Mouse (Mus musculus): ENCODE data around the gene Prdm12. TPM values are rescaled to one million over a fixed set of nuclear protein-coding genes. Genes with fewer than 3 reads are reported as not detected.

Prdm12 gene
- total RNA-seq, 2 experiments from 2014 or later, result not detected

DNA sequence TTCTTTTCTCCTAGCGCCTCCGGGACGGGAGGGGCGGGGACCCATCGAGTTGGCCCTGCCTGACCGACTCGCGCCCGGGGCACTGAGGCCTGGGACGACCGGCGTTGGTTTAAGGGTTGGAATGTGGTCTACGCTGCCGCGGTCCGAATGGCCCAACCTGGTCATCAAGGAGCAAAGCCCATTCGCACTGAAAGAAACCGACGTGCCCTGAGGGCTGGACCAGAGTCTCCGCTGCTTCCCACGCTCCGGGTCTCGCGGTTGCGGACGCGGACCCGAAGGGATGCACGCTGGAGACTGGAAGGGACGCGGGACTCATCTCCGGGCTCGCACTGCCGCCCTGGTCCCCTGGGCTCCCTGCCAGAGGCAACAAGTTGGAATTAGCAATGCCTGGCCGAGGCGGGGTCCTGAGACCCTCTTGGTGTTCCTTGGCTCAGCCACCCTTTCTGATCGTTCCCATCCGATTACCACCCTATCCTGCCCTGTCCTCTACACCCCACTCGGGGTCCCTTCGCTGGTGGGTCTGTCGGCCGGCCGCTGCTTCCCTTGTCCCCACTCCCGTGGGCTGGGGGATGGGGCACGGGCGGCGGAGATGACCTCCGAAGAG is 3.6 kb upstream of the Prdm12 start:
- TF ChIP-seq CTCF (IDR thresholded peaks at IDR 0.05), result no peak
- no peak for DNase-seq
- Histone ChIP-seq H3K27ac (no peak overlapping the region), H3K4me3 (peak overlapping the region; percentile 33)
- intact Hi-C loops (cut with DNase I), result no loop called here

DNA sequence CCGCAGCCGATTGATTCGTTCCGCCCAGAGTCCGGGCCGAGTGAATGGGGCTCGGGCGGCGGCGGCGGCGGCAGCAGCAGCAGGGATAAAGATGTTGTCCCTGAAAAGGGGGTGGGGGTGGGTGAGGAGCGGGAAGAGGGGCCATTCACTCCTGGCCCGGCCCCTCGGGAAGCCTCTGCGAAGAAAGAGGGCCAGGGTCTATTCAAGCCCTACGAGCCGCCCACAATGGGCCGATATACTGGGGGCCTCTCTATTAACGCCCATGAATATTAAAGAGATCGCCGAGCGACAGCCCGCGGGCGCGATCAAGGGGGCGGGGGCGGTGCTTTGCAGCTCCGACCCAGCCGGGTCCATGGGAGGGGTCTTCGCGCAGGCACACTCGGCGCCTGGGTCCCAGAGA is 3.1 kb upstream of the Prdm12 start:
- intact Hi-C loops (cut with DNase I), result no loop called here
- H3K4me3 ChIP-seq, result peak overlapping the region; percentile 33; the same call in 1 of the 2 replicates

DNA sequence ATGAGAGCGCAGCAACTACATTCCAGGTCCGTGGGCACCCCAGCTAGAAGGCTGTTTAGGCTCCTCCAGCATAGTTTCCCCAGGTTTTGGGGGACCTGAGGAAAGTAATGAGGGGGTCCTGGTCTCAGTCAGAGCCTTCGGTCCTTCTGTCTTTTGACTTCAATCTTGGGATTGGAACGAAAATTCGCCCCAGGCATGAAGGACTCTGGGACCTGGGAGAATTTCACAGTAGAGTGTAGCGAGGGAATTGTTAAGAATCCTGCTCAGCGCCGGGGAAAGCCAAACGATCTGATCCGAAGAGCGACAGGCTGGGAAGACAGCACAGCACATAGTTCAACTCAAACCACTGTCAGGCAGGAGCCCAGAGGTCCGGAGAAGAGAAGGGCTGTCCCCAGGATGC is 2.5 kb upstream of the Prdm12 start:
- no peak for DNase-seq
- no peak overlapping the region for H3K4me3 ChIP-seq
- intact Hi-C loops (cut with DNase I), result no loop called here
- no peak overlapping the region for H3K27ac ChIP-seq
- no peak for TF ChIP-seq CTCF (IDR thresholded peaks at IDR 0.05)

More for the DNA sequence above, 3.1 kb upstream of the Prdm12 start:
- TF ChIP-seq CTCF (IDR thresholded peaks at IDR 0.05), result no peak
- no peak for DNase-seq
- H3K27ac ChIP-seq, result no peak overlapping the region

DNA sequence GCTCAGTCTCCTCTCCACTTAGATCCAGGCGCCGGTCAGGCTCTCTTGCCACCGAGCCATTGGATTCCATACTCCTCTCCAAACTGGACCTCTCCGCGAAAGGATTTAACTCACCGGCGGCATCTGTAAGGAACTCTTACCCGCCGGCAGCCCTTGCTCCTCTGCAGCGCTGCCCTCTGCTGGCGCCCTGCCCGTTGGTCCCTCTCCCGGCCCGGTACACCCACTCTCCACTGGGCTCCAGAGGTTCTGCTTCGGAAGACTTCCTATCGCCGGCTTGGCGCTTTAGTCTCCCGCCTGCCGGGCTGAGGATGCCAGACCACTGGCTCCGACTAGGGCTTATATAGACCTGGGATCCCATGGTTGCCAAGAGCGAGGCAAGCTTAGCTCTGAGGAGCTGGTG is 2.0 kb upstream of the Prdm12 start:
- TF ChIP-seq CTCF (IDR thresholded peaks at IDR 0.05), result peak; percentile 3; the same call in 1 of the 2 replicates
- intact Hi-C loops (cut with DNase I), result no loop called here
- Histone ChIP-seq H3K27ac (no peak overlapping the region), H3K4me3 (no peak overlapping the region)
- peak; percentile 53 for DNase-seq

DNA sequence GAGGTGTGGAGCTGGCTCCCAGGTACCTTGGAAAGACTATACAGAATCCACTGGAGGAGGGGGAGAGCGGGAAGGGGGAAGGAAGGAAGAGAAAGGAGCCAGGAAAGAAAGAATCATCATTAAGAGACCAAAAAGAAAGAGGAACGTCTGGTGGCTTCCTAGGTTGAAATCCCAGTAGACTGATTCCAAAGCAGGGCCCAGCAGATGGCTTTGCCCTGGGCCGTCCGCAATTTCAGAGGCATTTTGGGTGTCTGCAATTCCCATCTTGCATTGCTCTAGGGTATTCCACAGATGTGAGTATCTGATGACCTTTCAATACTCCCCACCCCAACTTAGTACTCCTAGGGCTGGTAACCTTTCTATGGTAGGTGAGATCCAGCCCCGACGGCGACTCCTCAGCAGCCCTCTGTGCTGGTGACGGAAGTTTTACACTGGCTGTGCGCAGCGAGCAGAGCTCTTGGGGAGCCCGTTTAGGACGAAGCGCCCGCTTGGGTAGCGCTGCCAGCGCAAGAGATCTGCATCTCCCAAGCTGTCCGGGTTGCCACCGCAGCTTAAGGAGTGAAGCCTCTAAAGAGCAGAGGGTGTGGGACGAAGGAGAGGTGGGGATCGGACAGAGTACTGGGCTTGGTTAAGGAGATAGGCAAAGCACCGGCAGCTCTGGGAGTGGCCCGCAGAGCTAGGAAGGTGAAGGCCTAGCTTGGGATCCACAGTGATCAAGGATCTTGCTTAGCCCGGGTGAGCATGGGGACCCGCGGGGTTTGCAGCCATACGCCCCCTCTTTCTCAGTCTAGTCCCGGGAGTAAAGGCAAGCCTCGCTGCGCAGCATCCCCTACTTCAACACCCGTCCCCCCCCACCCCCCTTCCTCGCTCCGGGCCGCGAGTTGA is 1.0 kb upstream of the Prdm12 start:
- no peak overlapping the region for H3K27ac ChIP-seq
- no peak overlapping the region for H3K4me3 ChIP-seq
- intact Hi-C loops (cut with DNase I), result no loop called here
- no peak for DNase-seq
- TF ChIP-seq CTCF (IDR thresholded peaks at IDR 0.05), result no peak

DNA sequence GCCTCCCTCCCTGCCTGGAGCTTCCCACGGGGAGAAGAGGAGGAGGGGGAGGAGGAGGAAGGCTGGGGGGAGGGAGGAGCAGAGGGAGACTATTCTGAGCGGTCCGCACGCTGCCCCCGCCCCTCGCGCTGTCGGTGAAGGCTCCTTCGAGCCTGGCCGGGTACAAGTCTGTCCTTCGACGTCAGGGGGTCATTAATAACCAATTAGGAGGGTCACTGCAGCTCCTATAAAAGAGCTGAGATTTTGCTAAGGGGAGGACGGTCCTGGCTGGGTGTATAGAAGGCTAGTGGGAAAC is 424 bp upstream of the Prdm12 start:
- intact Hi-C loops (cut with DNase I), result no loop called here
- no peak overlapping the region for H3K4me3 ChIP-seq
- TF ChIP-seq CTCF (IDR thresholded peaks at IDR 0.05), result no peak
- no peak for DNase-seq
- H3K27ac ChIP-seq, result no peak overlapping the region

DNA sequence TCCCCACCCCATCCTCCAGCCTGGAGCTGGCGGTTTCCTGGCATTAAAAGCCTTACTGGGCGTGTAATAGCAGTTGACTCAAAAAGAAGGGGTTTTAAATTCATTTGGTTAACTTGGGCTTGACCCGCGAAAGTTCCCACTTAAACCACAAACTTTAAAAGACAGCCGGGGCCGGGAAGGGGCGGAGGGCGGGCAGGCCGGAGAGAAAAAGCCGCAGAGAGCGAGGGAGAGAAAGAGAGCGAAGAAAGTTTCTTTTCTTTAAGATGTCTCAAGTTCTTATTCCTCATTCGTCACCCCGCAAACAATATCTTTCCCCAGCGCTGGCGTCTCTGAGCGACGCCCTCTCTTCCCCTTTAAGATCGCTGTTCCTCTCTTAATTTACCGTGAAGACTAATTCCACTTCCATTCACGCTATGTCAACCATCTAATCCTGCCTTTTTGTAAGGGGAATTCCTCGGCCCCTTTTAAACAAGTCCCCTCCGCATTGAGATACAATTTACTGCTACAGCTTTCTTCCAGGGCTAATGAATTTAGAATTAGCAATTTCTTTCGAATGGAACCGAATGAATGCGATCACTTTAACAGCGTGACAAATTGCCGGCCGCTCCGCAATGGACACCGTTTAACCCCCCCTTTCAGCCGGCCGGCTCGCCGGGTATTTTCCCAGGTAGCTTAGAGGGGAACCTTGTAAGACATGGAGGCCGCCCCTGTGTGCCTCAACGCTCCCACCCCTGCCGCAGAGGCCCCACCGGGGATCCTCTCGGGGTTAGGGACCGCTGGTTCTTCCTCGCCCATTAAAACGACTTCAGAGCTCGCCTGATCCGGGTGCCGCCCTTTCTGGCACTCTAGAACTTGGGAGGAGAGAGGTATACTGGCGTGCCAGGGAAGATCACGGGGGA is 1.0 kb downstream of the Prdm12 start:
- DNase-seq, result peak; percentile 37
- H3K27ac ChIP-seq, result no peak overlapping the region
- TF ChIP-seq CTCF (IDR thresholded peaks at IDR 0.05), result no peak
- intact Hi-C loops (cut with DNase I), result no loop called here
- peak overlapping the region; percentile 66 for H3K4me3 ChIP-seq

DNA sequence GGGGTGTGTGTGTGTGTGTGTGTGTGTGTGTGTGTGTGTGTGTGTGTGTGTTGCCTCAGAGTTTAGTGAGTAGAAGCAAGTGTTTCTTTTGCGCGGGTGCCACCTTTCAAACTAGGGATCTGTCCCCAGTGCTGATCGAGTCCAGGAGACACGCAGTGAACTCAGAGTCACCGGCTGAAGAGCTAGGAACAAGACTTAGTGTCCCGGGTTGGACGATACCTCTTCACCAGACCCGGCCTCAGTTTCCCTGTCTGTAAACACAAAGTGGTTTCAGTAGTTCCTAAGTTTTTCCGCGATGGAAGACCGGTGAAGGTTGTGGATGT is 1.6 kb downstream of the Prdm12 start:
- Histone ChIP-seq H3K27ac (no peak overlapping the region), H3K4me3 (no peak overlapping the region; the same call in 1 of the 2 replicates)
- DNase-seq, result no peak
- no peak for TF ChIP-seq CTCF (IDR thresholded peaks at IDR 0.05)
- intact Hi-C loops (cut with DNase I), result no loop called here

DNA sequence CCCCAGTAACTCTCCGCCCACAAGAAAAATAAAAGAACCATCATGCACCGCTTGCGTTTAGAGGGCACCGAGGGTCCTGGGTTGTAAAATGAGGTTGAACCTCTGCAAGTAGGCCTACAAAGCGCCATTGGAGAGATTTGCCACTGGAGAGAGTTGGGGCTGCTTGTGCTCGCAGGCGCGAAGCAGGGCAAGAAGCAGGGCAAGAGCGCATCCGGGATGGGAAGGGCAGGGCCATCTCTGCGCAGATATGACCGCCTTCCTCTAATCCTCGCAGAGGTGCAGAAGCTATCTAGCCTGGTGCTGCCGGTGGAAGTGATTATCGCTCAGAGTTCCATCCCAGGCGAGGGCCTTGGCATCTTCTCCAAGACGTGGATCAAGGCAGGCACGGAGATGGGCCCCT is 2.1 kb downstream of the Prdm12 start:
- Histone ChIP-seq H3K4me3 (no peak overlapping the region), H3K27ac (no peak overlapping the region)
- intact Hi-C loops (cut with DNase I), result no loop called here
- no peak for DNase-seq
- no peak for TF ChIP-seq CTCF (IDR thresholded peaks at IDR 0.05)

DNA sequence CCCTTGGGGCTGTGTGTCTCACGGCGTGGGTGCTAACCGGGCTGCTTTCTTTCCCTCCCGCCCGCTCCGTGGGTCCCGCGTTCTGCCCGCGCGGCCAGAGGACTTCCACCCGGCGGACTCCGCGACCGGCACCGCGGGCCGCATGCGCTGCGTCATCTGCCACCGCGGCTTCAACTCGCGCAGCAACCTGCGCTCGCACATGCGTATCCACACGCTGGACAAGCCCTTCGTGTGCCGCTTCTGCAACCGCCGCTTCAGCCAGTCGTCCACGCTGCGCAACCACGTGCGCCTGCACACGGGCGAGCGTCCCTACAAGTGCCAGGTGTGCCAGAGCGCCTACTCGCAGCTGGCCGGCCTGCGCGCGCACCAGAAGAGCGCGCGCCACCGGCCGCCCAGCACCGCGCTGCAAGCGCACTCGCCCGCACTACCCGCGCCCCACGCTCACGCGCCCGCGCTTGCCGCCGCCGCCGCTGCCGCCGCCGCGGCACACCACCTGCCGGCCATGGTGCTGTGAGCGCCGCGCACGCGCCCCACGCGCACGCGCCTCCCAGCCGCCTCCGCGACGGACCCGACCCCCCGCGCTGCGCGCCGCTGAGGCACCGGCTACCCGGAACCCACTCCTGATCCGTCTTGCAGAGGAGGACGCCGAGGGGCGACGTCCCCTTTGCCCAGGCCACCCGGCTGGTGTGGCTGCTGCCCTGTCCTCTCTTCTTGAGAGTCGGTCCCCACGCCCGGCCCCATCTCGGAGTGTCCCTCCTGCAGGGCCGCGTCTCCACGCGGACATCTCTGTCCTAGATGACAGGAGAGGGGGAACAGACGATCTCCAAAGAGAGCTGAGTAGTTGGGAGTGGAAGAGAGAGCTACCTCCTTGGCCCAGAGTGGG is 14.4 kb downstream of the Prdm12 start:
- Histone ChIP-seq H3K4me3 (peak overlapping the region; percentile 68), H3K27ac (no peak overlapping the region)
- peak; percentile 36 for DNase-seq
- intact Hi-C loops (cut with DNase I), result no loop called here
- no peak for TF ChIP-seq CTCF (IDR thresholded peaks at IDR 0.05)

DNA sequence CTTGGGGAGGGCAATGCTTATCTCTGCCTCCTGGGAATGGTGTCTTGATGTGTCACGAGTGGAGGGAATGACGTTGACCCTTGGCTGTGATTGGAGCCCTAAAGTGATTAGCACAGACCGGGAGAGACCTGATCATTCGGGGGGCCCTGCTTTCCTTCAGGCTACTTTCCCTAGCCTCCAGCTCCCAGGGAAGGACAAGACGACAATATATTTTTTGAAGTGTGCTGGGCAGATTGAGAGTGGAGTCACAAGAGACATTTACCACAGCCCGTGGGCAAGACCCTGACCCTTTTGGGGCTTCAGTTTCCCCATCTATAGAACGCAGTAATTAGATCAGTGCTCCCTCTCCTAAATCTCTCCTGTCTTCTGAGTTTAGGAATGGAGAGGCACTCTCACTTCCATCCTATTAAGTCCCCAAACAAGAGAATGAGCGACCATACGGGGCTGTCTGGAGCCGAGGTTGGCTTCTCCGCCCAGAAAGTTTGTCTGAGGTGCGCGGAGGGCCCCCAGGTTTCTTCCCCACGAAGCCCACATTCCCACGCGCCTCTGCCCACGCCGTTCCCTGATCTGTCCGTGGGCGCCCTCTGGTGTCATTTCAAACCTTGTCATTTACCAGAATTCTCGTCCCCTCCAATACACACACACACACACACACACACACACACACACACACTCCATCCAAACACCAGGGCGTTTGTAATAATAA is 15.2 kb downstream of the Prdm12 start:
- H3K27ac ChIP-seq, result no peak overlapping the region
- peak overlapping the region; percentile 68 for H3K4me3 ChIP-seq
- intact Hi-C loops (cut with DNase I), result loop anchor here (1.0 kb wide), 1 partner anchor 172 kb away; no protein-coding TSS in a partner anchor
- peak; percentile 65 for DNase-seq
- peak; percentile 53 for TF ChIP-seq CTCF (IDR thresholded peaks at IDR 0.05)
